8 mouse cellular contexts compared by ENCODE assay signal in the genomic region with DNA sequence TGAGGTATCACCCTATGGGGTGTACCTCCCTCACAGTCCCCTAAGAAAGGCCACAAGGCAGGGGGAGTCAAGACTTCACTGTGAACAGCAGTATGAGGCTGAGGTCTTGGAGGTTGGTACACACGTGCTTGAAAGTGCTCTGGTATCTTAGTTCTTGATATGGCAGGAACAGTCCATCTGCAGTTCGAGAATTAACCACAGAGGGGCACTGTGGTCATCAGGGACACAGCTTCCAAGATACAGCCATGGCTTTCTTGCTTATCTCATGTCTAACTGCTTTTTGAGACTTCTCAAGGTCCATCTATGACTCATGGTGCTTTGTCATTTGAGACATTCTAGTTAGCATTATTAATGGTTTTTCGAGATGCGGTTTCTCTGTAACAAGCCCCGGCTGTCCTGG. TPM values are rescaled to one million over a fixed set of nuclear protein-coding genes. Genes with fewer than 3 reads are reported as not detected.
DNase-seq lines count a peak whose midpoint lies in the region; ATAC-seq lines count a peak whose summit lies in the region.

No protein-coding gene starts in this region.

- DNase-seq in 416B (ENCODE audit: low read depth) (peak; percentile 99), ES-CJ7 (ENCODE audit: low read depth, low spot score) (peak; percentile 89)
- DNase-seq in c-Kit-positive CD71-positive TER-119-positive erythroid progenitor cells, embryonic 14.5 days (ENCODE audit: low spot score): peak; percentile 95
- DNase-seq in frontal cortex, adult 2 months (ENCODE audit: extremely low spot score in 1 of 2, low spot score in 1 of 2): peak; percentile 53 to 93
- peak; percentile 51 to 88 for DNase-seq in kidney, adult 8-10 months
- DNase-seq in ovary, postnatal 14 days (ENCODE audit: low spot score): peak; percentile 76
- peak; percentile 84 for DNase-seq in thymus, postnatal 25 days

- peak; percentile 37 for ATAC-seq in liver, embryonic 12.5 days

- H3K4me1 ChIP-seq in liver, embryonic 12.5 days: peaks cover 35% of the 10 kb centered on the region

- no peaks in the 10 kb centered on the region for H3K9me3 ChIP-seq in liver, embryonic 12.5 days (replicated peaks)

- H3K27ac ChIP-seq in liver, embryonic 12.5 days: peak overlapping the region; percentile 52; the same call in 1 of the 2 replicates

- 10% methylated on average over 5 of the region's 5 CpGs for WGBS in liver, embryonic 12.5 days (ENCODE audit: insufficient replicate concordance)

- H3K27me3 ChIP-seq in liver, embryonic 12.5 days (replicated peaks): no peaks in the 10 kb centered on the region; the same call in 1 of the 2 replicates

- H3K36me3 ChIP-seq in liver, embryonic 12.5 days: no peaks in the 10 kb centered on the region

- no peak overlapping the region for H3K4me2 ChIP-seq in liver, embryonic 12.5 days

- H3K4me3 ChIP-seq in liver, embryonic 12.5 days: no peak overlapping the region

- H3K9ac ChIP-seq in liver, embryonic 12.5 days: no peak overlapping the region

RNA-seq across cellular contexts. Expression of a gene that starts 3.0 kb away (rescaled TPM):
- polyA plus RNA-seq in frontal cortex, adult 2 months (2012; rRNA removed): 101 and 105 TPM in 2 replicates
- polyA plus RNA-seq in liver, embryonic 12.5 days (2016; fragmentation: Nextera tagmentation; extraction: Ambion mirVana): 35.5 and 38.7 TPM in 2 replicates

RNA-seq across cellular contexts. Expression of a gene that starts 15.3 kb away (rescaled TPM):
- polyA plus RNA-seq in frontal cortex, adult 2 months (2012; rRNA removed): 16.4 and 17.0 TPM in 2 replicates
- 2.0 and 2.4 TPM in 2 replicates for polyA plus RNA-seq in liver, embryonic 12.5 days (2016; fragmentation: Nextera tagmentation; extraction: Ambion mirVana)

RNA-seq across cellular contexts. Expression of a gene that starts 51.5 kb away (rescaled TPM):
- 1.0 and 1.6 TPM in 2 replicates for polyA plus RNA-seq in frontal cortex, adult 2 months (2012; rRNA removed)
- 1.5 TPM in 2 replicates for polyA plus RNA-seq in liver, embryonic 12.5 days (2016; fragmentation: Nextera tagmentation; extraction: Ambion mirVana)
